ENCODE assay signal across 8 mouse cellular contexts in the genomic region with DNA sequence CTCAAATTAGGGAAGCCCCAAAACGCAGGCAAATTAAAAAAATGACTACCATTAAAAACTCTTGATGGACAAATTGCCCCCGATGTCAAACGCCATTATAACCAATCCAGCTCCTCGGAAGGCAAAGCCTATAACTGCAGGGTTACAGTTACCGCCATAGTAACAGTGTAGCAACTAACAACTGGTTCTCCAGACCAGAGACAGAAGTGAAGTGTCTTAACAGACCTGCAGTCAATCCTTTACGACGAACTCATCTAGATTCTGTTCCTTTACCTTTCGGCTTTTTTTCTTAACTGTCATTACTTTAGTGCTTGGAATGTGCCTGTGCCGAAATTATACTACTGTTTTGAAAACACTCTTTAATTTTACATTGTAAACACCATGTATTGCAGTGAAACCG. TPM values are rescaled to one million over a fixed set of nuclear protein-coding genes. Genes with fewer than 3 reads are reported as not detected.
DNase-seq lines count a peak whose midpoint lies in the region; ATAC-seq and TF ChIP-seq lines count a peak whose summit lies in the region.

No protein-coding gene starts in this region.

- no peaks in the 10 kb centered on the region for H3K36me3 ChIP-seq in spleen, adult 2 months (ENCODE audit: control insufficient read depth, insufficient read depth, low read length)
- no peaks in the 10 kb centered on the region for H3K36me3 ChIP-seq in hindbrain, embryonic 12.5 days

- DNase-seq in spleen, adult 2 months (ENCODE audit: low read depth in 1 of 2, low spot score in 2 of 2): no peak
- no peak for DNase-seq in spleen, postnatal 14 days (ENCODE audit: low spot score in 2 of 2)
- peak; percentile 21 for DNase-seq in embryo, embryonic 11 days
- DNase-seq in layer of hippocampus, postnatal 25 days (ENCODE audit: extremely low spot score in 1 of 2, low spot score in 1 of 2): no peak
- DNase-seq in layer of hippocampus, adult 11-12 months (ENCODE audit: low spot score): no peak
- DNase-seq in kidney, postnatal 25 days: no peak

- H3K4me2 ChIP-seq in hindbrain, embryonic 12.5 days (replicated peaks): peak overlapping the region; percentile 91

- peak overlapping the region; percentile 13; the same call in 1 of the 2 replicates for H3K27ac ChIP-seq in spleen, adult 2 months (ENCODE audit: insufficient read depth, low read length)
- no peak overlapping the region for H3K27ac ChIP-seq in hindbrain, embryonic 12.5 days

- H3K9me3 ChIP-seq in hindbrain, embryonic 12.5 days (replicated peaks): no peaks in the 10 kb centered on the region

- no peak for ATAC-seq in hindbrain, embryonic 12.5 days (ENCODE audit: low FRiP score)
- ATAC-seq in megakaryocyte, adult 5-6 weeks (ENCODE audit: poor library complexity, severe bottlenecking): peak; percentile 41

- peak overlapping the region; percentile 91; the same call in 1 of the 2 replicates for H3K9ac ChIP-seq in hindbrain, embryonic 12.5 days

- H3K27me3 ChIP-seq in spleen, adult 2 months (ENCODE audit: control insufficient read depth, insufficient read depth, low read length): no peaks in the 10 kb centered on the region
- peaks cover 8% of the 10 kb centered on the region; the same call in 1 of the 2 replicates for H3K27me3 ChIP-seq in hindbrain, embryonic 12.5 days

- H3K4me3 ChIP-seq in spleen, adult 2 months (ENCODE audit: extremely low read depth, insufficient read depth, insufficient read length): peak overlapping the region; percentile 80
- peak overlapping the region; percentile 83 for H3K4me3 ChIP-seq in hindbrain, embryonic 12.5 days

- no peak for TF ChIP-seq CTCF in spleen, adult 2 months (IDR thresholded peaks at IDR 0.05; ENCODE audit: extremely low read depth, insufficient read depth, insufficient read length, insufficient replicate concordance)

- 1% methylated on average over 10 of the region's 10 CpGs for WGBS in spleen, adult 2 months
- WGBS in hindbrain, embryonic 12.5 days: 36% methylated on average over 10 of the region's 10 CpGs

- H3K4me1 ChIP-seq in spleen, adult 2 months (ENCODE audit: control insufficient read depth, insufficient read depth, insufficient read length): no peaks in the 10 kb centered on the region
- peaks cover 17% of the 10 kb centered on the region for H3K4me1 ChIP-seq in hindbrain, embryonic 12.5 days

- TF ChIP-seq POLR2A in spleen, adult 2 months (IDR thresholded peaks at IDR 0.05; ENCODE audit: low read depth, low read length): no peak

RNA-seq across cellular contexts. Expression of gene Sgpp1, which starts 1.4 kb away (rescaled TPM):
- polyA plus RNA-seq in spleen, adult 2 months (2012; rRNA removed): 26.0 and 34.9 TPM in 2 replicates
- 11.7 and 13.4 TPM in 2 replicates for polyA plus RNA-seq in hindbrain, embryonic 12.5 days (2016; fragmentation: Nextera tagmentation; extraction: Ambion mirVana)
- 98.3 and 116 TPM in 2 replicates for total RNA-seq in megakaryocyte, adult 5-6 weeks (2015)
- 90.8 and 98.0 TPM in 2 replicates for total RNA-seq in megakaryocyte, adult 5-6 weeks (2017)
- 10 to 100 TPM; 30.1 to 34.8 TPM for total RNA-seq in layer of hippocampus, postnatal 25 days (2021)
